Mouse (Mus musculus) gastrocnemius, adult 2 months (tissue): ENCODE data around the gene Snap25. TPM values are rescaled to one million over a fixed set of nuclear protein-coding genes. Genes with fewer than 3 reads are reported as not detected.
A peak's percentile ranks its signal among the peaks of the same experiment; 100 is the strongest.

Experiments
- DNase-seq: peaks from one replicate; pipeline ENCODE4 v3.0.0; 2022
- H3K27ac ChIP-seq: fragments of 200-600 bp; 2 replicates; pipeline ENCODE4 v1.8.1; 2022; ENCODE audit warnings: mild to moderate bottlenecking
- H3K4me3 ChIP-seq: fragments of 200-600 bp; 2 replicates; pipeline ENCODE4 v1.8.1; 2022; ENCODE audit warnings: mild to moderate bottlenecking, moderate library complexity
- CTCF ChIP-seq: fragments of 200-600 bp; IDR thresholded peaks from 2 replicates; pipeline ENCODE4 v1.8.1; 2022; ENCODE audit warnings: antibody characterized with exemption, mild to moderate bottlenecking, moderate library complexity
- intact Hi-C: fragments of 180-260 bp; cut with DNase I; formaldehyde crosslinking; loops from one replicate; pipeline ENCODE4 v1.15.1; 2025
- total RNA-seq, 2 experiments: library from RNA; stranded (reverse); gene quantifications; 2 replicates each; pipeline ENCODE4 v1.2.3; 2021

The Snap25 gene
- total RNA-seq, 2 experiments from 2014 or later = not detected

DNA sequence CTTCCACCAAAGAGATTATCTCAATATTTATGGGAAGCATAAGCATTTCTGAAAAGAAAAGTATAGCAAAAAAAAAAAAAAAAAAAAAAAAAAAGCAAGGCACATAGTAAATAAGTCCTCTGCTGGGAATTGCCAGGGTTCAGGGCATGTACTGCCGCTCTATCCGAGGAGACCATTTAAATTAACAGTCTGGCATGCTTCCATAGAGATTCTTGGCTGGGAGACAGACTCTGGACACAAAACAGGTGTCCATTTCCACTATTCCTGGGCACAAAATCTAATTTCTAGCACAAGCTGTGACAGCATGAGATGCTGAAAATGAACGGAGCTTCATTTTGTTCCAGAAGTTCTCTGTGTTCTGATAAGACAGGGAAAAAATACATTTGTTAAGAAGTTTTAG, 27.1 kb upstream of the Snap25 start:
- DNase-seq = no peak
- no peak for TF ChIP-seq CTCF
- Histone ChIP-seq H3K27ac (no peak overlapping the region), H3K4me3 (no peak overlapping the region)
- intact Hi-C loops = no loop called here

DNA sequence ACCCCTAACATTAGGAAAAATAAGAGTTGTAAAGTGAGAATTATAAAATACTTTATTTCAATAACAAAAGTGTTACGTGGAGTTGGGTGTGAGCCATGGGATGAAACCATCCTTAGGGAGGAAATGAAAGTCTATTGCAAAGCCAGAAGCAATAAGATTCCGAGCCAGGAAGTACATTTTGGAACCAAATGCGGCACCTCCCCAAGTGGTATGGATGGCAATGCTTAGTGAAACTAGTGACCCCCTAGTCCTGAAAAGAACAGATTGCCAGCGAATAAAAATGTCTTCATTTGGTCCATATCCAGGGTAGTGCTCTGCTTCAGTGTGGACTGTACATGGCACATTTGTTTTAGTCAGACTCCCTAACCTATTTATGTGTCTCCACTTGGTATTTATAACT, 25.9 kb upstream of the Snap25 start:
- H3K4me3 ChIP-seq = no peak overlapping the region
- no peak overlapping the region for H3K27ac ChIP-seq
- intact Hi-C loops = no loop called here
- no peak for TF ChIP-seq CTCF
- no peak for DNase-seq

DNA sequence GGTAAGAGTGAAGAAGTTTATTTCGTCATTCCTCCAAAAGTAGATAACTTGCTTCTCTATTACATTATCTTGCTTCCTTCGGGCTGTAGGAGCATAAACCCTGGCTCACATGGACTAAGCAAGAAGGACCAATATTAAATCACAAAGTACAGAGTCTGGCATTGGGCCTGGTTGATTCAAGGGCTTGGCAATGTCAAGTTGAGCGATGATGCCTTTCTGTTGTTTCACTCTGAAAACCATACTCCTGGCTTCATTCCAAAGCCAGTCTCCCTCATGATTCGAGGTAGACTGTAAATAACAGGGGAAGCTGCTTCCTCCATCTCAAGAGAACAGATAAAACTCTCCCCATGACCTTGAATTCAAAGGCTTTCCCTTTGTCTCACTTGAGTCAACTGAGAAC, 23.8 kb upstream of the Snap25 start:
- H3K4me3 ChIP-seq = no peak overlapping the region
- intact Hi-C loops = no loop called here
- DNase-seq = no peak
- H3K27ac ChIP-seq = no peak overlapping the region
- no peak for TF ChIP-seq CTCF

DNA sequence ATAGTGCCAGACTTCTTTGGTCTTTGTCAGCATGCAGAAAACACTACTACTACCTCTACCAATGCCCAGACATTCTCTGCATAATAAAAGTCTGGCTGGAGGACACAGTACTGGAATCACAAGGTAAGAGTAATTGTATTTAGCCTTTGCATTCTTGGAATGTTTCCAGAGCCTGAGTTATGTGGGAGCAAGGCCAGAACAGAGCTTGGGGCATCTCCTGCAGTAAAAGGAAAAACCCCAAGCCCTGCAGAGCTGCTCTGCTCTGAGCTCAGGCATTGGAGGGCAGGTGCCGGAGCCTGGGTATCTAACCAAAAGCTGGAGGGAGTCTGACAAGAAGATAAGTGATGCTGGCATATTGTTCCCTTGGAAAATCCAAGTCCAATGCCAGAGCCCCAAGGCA, 21.6 kb upstream of the Snap25 start:
- Histone ChIP-seq H3K27ac (no peak overlapping the region), H3K4me3 (no peak overlapping the region)
- TF ChIP-seq CTCF = no peak
- intact Hi-C loops = no loop called here
- no peak for DNase-seq

DNA sequence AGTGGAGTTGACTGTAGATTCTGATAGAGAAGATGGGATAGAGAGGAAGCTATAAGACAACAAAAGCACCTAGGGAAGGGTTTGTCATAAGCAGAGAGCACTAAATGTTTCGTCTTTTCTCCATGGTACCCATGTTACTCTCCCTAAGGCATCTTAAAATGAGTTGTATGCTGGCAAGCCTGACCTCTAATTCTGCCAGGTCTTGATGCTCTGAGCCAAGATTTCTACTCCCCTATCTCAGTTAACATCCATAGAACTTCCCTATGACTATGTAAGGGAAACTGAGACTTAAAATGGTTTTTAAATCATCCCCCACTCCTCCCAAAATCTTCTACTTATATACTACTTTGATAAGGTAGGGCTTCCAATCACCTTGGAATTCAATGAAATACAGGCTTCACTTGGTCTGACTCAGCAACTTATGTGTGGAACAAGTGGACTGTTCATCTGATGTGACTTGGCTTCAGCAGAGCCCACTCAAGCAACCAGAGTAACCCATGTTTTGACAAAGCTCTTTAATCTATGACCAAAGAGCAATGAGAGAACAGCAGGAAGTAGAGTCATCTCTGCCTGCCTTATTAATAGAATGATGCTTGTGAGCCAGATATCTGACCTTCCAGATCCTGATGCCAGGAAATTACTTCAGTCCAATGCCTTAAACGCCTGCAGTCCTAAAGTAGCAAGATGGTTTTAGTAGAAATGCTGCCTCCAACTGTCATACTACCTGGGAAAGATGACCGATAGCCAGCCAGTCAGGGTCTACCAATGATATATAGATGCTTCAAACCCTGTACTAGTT, 13.6 kb upstream of the Snap25 start:
- no peak overlapping the region for H3K27ac ChIP-seq
- no peak overlapping the region for H3K4me3 ChIP-seq
- intact Hi-C loops = no loop called here
- no peak for DNase-seq
- no peak for TF ChIP-seq CTCF

DNA sequence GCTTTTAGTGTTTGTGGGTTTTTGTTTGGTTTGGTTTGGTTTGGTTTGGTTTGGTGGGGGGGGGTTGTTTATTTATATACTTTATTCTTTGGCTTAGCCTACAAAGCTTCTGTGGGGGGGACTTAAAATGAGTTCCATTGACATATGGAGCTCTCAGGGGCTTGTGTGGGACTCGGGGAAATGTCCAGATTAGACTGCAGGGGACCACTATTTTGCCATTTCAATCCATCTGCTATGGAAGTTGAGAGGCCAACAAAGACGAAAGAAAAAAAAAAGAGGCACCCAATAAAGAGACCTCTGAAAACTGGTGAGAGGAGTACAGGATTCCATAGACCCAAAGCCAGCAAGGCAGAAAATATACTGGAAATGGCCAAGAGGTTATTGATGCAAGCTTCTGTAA, 9.9 kb upstream of the Snap25 start:
- no peak for DNase-seq
- TF ChIP-seq CTCF = no peak
- Histone ChIP-seq H3K4me3 (no peak overlapping the region), H3K27ac (no peak overlapping the region)
- intact Hi-C loops = no loop called here

DNA sequence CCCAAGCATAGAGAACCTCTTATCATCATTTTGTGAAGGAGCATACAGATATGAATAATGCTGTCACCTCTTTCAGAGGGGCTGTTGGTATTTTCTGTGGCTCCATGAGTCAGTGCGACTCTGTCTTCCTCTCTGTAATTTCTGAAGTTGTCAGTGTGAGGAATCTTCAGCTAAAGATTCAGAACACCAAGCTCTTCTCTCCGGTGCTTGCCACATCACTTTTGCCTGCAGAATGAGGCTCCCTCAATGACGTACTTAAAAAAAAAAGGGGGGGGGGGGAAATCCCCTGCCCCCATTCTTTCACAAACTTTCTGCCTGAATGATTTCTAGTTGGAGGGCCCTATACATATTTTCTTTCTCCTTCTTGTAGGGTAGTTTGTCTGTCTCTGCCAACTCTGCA, 2.1 kb upstream of the Snap25 start:
- Histone ChIP-seq H3K4me3 (no peak overlapping the region), H3K27ac (no peak overlapping the region)
- no peak for DNase-seq
- intact Hi-C loops = loop anchor here (10.0 kb wide), 1 partner anchor 226 kb away; no protein-coding TSS in a partner anchor
- TF ChIP-seq CTCF = no peak

DNA sequence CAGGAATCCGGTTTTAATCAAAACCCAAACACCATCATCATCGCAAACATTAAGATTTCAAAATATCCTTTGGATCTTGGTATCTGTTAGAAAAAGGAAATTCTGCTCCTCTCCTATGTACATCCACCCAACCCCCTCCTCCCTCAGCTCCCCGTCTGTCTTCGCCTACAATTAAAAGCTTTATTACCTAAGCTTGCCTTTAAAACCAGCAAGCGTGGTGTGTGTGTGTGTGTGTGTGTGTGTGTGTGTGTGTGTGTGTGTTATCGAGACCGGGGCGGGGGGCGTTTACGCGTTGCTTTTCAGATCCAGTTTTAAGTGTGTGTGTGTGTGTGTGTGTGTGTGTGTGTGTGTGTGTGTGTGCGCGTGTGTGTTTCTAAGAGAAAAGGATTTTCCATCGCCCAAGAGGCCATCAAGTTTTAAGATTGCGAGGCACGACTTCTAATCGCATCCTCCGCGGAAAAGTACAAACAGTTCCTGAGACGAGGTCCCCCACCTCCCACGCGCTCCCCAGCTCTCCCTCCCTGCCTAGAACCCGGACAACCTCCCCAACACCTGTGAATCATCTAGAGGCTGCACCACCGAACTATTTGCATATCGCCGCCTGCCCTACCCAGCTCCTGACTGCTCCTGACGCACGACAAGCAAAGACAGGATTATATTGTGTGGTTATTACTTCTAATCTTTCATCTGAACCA, 1.4 kb upstream of the Snap25 start:
- no peak overlapping the region for H3K27ac ChIP-seq
- TF ChIP-seq CTCF = no peak
- DNase-seq = no peak
- no peak overlapping the region for H3K4me3 ChIP-seq
- intact Hi-C loops = loop anchor here (10.0 kb wide), 1 partner anchor 227 kb away; no protein-coding TSS in a partner anchor

DNA sequence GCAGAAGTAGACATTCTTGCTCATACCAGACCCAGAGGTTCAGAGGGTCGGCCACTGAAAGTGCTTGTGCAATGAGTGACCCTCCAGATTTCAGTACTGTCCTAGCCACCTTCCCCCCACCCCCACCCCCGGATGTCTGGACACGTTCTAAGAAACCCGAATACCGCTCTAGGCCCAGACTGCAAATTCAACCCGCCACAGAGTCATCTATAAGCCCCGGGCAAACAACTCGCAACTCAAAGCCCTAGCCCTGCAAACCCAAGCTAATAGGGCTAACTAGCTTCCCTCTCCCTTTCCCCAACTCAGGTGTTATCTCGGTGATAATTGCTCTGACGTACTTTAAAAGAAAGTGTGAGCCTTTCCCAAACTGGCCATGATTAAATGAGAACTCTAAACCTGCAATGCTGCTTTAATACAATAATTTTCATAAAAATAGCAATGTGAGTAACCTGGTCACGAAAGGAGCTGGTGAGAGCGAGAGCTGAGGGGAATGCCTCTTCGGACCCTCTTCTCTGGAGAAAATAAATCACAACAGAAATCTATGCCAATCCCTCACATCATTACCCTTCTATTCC, 725 bp upstream of the Snap25 start:
- intact Hi-C loops = loop anchor here (10.0 kb wide), 1 partner anchor 228 kb away; no protein-coding TSS in a partner anchor
- no peak overlapping the region for H3K27ac ChIP-seq
- no peak for TF ChIP-seq CTCF
- no peak for DNase-seq
- no peak overlapping the region for H3K4me3 ChIP-seq

DNA sequence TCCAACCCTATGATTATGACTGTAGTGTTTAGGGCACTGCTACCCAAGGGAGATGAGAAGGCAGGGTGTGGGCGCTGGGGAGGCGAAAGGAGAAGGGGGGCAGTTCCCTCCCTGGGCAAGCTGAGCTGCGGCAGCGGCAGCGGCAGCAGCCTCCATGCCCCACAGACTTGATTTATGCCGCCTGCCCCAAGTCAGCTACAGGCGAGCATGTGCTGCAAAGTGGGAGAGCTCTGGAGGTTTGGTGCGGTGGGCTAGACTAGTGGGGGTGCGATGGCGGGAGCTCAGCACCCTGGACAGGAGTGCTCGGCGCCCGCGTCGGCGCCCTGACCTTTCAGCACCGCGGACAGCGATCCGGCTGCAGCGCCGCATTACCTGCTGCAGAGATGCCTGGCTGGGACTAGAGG, 757 bp downstream of the Snap25 start:
- intact Hi-C loops = loop anchor here (10.0 kb wide), 1 partner anchor 229 kb away; no protein-coding TSS in a partner anchor
- Histone ChIP-seq H3K4me3 (no peak overlapping the region), H3K27ac (no peak overlapping the region)
- DNase-seq = peak; percentile 79
- no peak for TF ChIP-seq CTCF

DNA sequence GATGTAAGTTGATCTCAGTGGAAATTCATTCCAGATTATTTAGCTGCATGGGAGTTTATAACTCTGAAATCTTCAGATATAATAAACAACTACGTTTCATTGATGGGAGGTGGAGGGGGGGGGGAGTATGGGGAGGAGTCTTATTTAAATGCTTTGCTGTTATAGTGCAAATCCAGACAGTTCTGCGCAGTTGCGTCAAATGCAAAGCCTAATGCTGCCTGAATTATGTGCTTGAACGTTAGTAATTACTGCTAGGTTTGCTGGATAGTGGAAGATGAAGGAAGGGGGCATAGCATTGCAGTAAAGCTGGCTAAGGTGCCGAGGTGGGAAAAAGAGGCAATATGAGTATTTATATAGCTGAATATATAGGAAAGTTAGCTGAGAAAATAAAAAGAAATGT, 2.3 kb downstream of the Snap25 start:
- TF ChIP-seq CTCF = no peak
- Histone ChIP-seq H3K27ac (no peak overlapping the region), H3K4me3 (no peak overlapping the region)
- intact Hi-C loops = loop anchor here (10.0 kb wide), 1 partner anchor 231 kb away; no protein-coding TSS in a partner anchor
- no peak for DNase-seq

DNA sequence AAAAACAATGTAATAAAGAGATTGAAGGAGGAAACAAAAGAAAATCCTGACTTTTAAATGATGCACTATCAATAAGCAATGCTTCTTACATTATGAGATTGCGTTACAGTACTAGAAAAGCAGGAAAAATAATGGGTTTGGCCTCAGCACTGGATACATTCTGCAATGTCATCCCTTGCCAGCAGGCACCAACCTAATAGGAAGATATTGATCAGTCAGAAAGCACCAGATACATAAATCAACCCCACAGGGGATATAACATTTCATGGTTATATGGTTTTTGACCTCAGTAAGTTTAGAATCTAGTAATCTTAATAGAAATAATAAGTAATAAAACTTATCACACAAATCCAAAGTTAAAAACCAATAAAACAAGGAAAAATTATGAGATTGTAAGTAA, 3.1 kb downstream of the Snap25 start:
- intact Hi-C loops = loop anchor here (10.0 kb wide), 1 partner anchor 232 kb away; no protein-coding TSS in a partner anchor
- TF ChIP-seq CTCF = no peak
- DNase-seq = no peak
- no peak overlapping the region for H3K4me3 ChIP-seq
- no peak overlapping the region for H3K27ac ChIP-seq

DNA sequence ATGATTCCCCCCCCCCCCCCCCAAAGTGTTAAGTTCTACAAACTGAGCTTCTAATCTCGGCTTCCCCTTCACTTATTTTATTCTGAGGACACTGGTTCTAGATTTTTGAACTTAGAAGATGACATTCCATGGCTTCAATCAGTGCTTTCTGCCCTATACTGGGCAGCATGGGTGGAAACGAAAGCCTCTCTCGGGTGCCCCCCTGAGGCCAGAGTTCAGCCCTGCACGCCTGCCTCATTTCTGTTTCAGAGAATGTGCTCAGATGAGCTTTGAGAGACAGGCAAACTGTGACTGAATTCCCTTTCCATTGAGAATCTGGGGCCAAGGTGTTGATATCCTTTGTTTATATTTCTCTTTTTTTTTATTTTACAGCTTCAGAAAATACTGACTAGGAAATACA, 7.0 kb downstream of the Snap25 start:
- peak; percentile 37 for DNase-seq
- peak; percentile 63 for TF ChIP-seq CTCF
- intact Hi-C loops = no loop called here
- Histone ChIP-seq H3K27ac (no peak overlapping the region), H3K4me3 (no peak overlapping the region)
